In the genomic region with DNA sequence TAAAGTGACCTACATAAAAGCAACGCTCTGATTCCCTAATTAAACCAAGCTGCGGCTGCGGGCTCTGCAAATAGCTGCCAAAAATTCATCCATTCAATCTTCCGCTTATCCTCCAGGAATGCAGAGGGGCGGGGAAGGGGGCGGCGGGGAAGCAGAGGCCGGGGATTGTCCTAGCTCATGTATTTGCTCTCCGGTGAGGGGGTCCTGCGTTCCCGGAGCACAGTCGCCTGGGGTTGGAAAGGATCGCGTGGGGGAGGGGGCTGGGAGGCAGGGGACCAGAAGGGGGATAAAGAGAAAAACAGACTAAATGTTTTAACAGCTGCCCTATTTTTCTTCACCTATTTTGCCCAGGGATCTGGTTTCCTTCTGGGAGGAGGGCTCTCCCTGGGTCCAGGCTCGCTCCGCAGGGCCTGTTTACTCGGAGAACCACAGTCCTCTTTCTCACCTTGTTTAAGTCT, we compare ENCODE assay signal across 8 mouse cellular contexts.
DNase-seq lines count a peak whose midpoint lies in the region; ATAC-seq lines count a peak whose summit lies in the region.

No protein-coding gene starts in this region.

- peak; percentile 80; the same call in 1 of the 2 replicates for ATAC-seq in lung, embryonic 15.5 days (ENCODE audit: borderline replicate concordance, extremely low read depth, low FRiP score, low TSS enrichment)
- ATAC-seq in hindbrain, embryonic 15.5 days (ENCODE audit: low FRiP score, low read depth): no peak
- ATAC-seq in midbrain, embryonic 14.5 days (ENCODE audit: low FRiP score, low TSS enrichment): peak; percentile 75; the same call in 1 of the 2 replicates

- DNase-seq in adrenal gland, postnatal 10 days: peak; percentile 16
- DNase-seq in adrenal gland, adult 2 months: no peak
- no peak for DNase-seq in lung, postnatal 14 days
- peak; percentile 72 for DNase-seq in midbrain, embryonic 14.5 days
- no peak for DNase-seq in layer of hippocampus, adult 9-11 months
- DNase-seq in spleen, postnatal 36 days (ENCODE audit: low spot score in 2 of 2): no peak

- 2% methylated on average over 17 of the region's 17 CpGs for WGBS in lung, embryonic 15.5 days
- WGBS in hindbrain, embryonic 15.5 days: 3% methylated on average over 17 of the region's 17 CpGs
- WGBS in midbrain, embryonic 14.5 days: under 1% methylated on average over 17 of the region's 17 CpGs

- H3K9ac ChIP-seq in lung, embryonic 15.5 days: peak overlapping the region; percentile 29
- H3K9ac ChIP-seq in hindbrain, embryonic 15.5 days: peak overlapping the region; percentile 21; the same call in 1 of the 2 replicates
- peak overlapping the region; percentile 6; the same call in 1 of the 2 replicates for H3K9ac ChIP-seq in midbrain, embryonic 14.5 days (replicated peaks; ENCODE audit: low read length)

- no peaks in the 10 kb centered on the region for H3K27me3 ChIP-seq in lung, embryonic 15.5 days
- no peaks in the 10 kb centered on the region for H3K27me3 ChIP-seq in hindbrain, embryonic 15.5 days
- no peaks in the 10 kb centered on the region; the same call in 1 of the 2 replicates for H3K27me3 ChIP-seq in midbrain, embryonic 14.5 days (ENCODE audit: control insufficient read depth, insufficient read depth, low read length)

- H3K4me3 ChIP-seq in lung, embryonic 15.5 days: peak overlapping the region; percentile 38
- peak overlapping the region; percentile 27 for H3K4me3 ChIP-seq in hindbrain, embryonic 15.5 days
- H3K4me3 ChIP-seq in midbrain, embryonic 14.5 days (replicated peaks; ENCODE audit: low read depth, low read length): peak overlapping the region; percentile 12

- peaks cover 31% of the 10 kb centered on the region for H3K4me1 ChIP-seq in lung, embryonic 15.5 days
- H3K4me1 ChIP-seq in hindbrain, embryonic 15.5 days (replicated peaks): peaks cover 30% of the 10 kb centered on the region
- H3K4me1 ChIP-seq in midbrain, embryonic 14.5 days (ENCODE audit: control insufficient read depth, insufficient read depth, low read length): peaks cover 31% of the 10 kb centered on the region

- no peaks in the 10 kb centered on the region for H3K9me3 ChIP-seq in lung, embryonic 15.5 days
- no peaks in the 10 kb centered on the region for H3K9me3 ChIP-seq in hindbrain, embryonic 15.5 days
- no peaks in the 10 kb centered on the region for H3K9me3 ChIP-seq in midbrain, embryonic 14.5 days (ENCODE audit: control insufficient read depth, low read length)

- peak overlapping the region; percentile 76 for H3K27ac ChIP-seq in lung, embryonic 15.5 days
- peak overlapping the region; percentile 7; the same call in 1 of the 2 replicates for H3K27ac ChIP-seq in hindbrain, embryonic 15.5 days (replicated peaks)
- peak overlapping the region; percentile 33 for H3K27ac ChIP-seq in midbrain, embryonic 14.5 days (replicated peaks; ENCODE audit: low read depth, low read length)

- H3K36me3 ChIP-seq in lung, embryonic 15.5 days: no peaks in the 10 kb centered on the region
- no peaks in the 10 kb centered on the region for H3K36me3 ChIP-seq in hindbrain, embryonic 15.5 days
- no peaks in the 10 kb centered on the region for H3K36me3 ChIP-seq in midbrain, embryonic 14.5 days (ENCODE audit: control insufficient read depth, insufficient read depth, low read length)

- H3K4me2 ChIP-seq in lung, embryonic 15.5 days: peak overlapping the region; percentile 79
- H3K4me2 ChIP-seq in hindbrain, embryonic 15.5 days: peak overlapping the region; percentile 62
- peak overlapping the region; percentile 60 for H3K4me2 ChIP-seq in midbrain, embryonic 14.5 days (ENCODE audit: low read length)

Comparison
In these comparisons a context has a peak if more than half of its experiments do, and no peak if none do; other contexts are left out.
1. DNase-seq: peak in adrenal gland, postnatal 10 days (single experiment) and midbrain, embryonic 14.5 days (single experiment); none in adrenal gland, adult 2 months (single experiment), lung, postnatal 14 days (single experiment), layer of hippocampus, adult 9-11 months (single experiment) and spleen, postnatal 36 days (0 of 2).
2. H3K27ac ChIP-seq: peak in every context shown above with its lines; median percentile 76 in lung, embryonic 15.5 days; 33 in midbrain, embryonic 14.5 days; 7 in hindbrain, embryonic 15.5 days.
3. Peak in every context shown above with its lines, with median percentiles within 50 percentile points of each other: H3K4me2 ChIP-seq, H3K4me3 ChIP-seq and H3K9ac ChIP-seq.